Mouse (Mus musculus): Measurements from ENCODE around the gene Gm14190.
"Not testable (repeated sequence)": the region's sequence is repeated elsewhere in the genome, so short reads cannot be mapped to it uniquely, and the experiment has no call there.

The Gm14190 gene

GRCm38 (mm10) chr11:99690463-99690862 lies at the start of gene Gm14190:
Gm14190 (minus strand) TSS chr11:99690740.
- no peak for DNase-seq (ENCODE audit: low spot score)

- no peak for DNase-seq (ENCODE audit: low spot score)
Measured at GRCm38 (mm10) chr11:99734190-99734589, 43.6 kb upstream of the Gm14190 start, which contains the start of gene Gm14180. Gm14180 (minus strand) TSS chr11:99734290.

- DNase-seq (ENCODE audit: low spot score) = no peak
Measured at GRCm38 (mm10) chr11:99724061-99724460, 33.5 kb upstream of the Gm14190 start.

- DNase-seq (ENCODE audit: low spot score) = no peak
Measured at GRCm38 (mm10) chr11:99718759-99719158, 28.2 kb upstream of the Gm14190 start.

GRCm38 (mm10) chr11:99685235-99685634 lies 5.3 kb downstream of the Gm14190 start:
- not testable (repeated sequence) for DNase-seq (ENCODE audit: low spot score)

DNA sequence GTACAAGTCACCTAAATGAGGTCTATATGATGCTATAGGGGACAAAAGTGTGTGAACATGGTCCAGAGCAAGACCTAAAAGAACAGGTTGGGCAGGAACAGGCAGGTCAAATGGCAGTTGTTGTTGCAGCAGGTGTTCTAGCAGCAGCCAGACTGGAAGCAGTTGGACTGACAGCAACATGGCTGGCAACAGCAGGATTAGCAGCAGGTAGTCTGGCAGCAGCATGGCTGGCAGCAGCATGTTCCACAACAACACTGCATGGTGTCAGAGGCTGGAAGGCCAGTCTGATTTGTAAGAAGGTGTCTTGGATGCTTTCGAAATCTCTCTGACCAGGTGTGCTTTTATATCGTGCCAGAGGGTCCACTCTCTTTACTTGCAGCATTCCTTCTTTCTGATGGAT lies 7.1 kb downstream of the Gm14190 start:
- DNase-seq (ENCODE audit: low spot score) = no peak

- no peak for DNase-seq (ENCODE audit: low spot score)
Measured at GRCm38 (mm10) chr11:99665860-99666259, 24.7 kb downstream of the Gm14190 start, which contains the start of gene Krtap4-6. Krtap4-6 (minus strand) TSS chr11:99665960.

GRCm38 (mm10) chr11:99662802-99663201 lies 27.7 kb downstream of the Gm14190 start:
- DNase-seq (ENCODE audit: low spot score) = no peak

DNA sequence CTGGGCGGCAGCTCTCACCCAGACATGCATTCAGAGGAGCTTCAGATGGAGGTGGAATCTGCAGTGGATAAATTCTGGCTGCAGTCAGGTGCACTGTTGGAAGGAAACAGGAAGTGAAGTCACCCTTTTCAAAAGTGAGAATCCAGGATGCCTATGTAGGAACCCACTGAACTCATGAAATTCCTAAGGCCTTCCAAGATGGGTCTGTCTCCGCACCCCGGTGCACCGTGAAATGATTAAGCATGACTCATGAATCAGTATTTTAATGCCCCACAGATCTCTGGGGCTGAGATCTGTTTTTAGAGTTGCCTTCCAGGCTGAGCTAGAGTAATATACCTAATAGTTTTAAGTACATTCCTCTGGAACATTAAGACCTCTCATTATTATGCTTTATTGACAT lies 31.3 kb downstream of the Gm14190 start:
- no peak for DNase-seq (ENCODE audit: low spot score)

- DNase-seq (ENCODE audit: low spot score) = not testable (repeated sequence)
Measured at GRCm38 (mm10) chr11:99658467-99659010, 32.0 kb downstream of the Gm14190 start, which contains the start of gene Gm11563. Gm11563 (minus strand) TSS chr11:99658960.

- no peak for DNase-seq (ENCODE audit: low spot score)
Measured at GRCm38 (mm10) chr11:99657051-99657450, 33.5 kb downstream of the Gm14190 start.

DNA sequence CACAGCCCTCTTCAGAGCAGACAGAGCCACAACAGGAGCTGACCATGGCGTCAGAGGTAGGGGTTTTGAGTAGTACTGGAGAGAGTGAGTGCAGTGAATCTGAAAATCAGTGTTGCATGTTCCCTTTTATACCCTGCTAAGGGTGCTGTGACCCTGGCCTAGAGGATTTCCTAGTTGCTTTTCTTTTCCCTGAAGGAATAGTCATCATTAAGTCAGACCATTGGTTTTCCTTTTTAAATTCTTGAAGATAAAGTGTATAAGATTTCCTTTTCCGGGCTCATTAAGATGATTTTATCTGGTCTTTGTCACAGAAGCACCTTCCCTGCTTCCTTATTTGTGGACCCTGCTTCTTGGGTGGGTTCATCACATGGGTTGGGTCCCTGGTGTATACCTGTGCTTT lies 40.4 kb downstream of the Gm14190 start, which contains the start of gene Gm11555:
Gm11555 (minus strand) TSS at position 101 of the 400 bp plus-strand sequence.
- DNase-seq (ENCODE audit: low spot score) = no peak

- no peak for DNase-seq (ENCODE audit: low spot score)
Measured at GRCm38 (mm10) chr11:99646444-99646843, 44.1 kb downstream of the Gm14190 start.

DNA sequence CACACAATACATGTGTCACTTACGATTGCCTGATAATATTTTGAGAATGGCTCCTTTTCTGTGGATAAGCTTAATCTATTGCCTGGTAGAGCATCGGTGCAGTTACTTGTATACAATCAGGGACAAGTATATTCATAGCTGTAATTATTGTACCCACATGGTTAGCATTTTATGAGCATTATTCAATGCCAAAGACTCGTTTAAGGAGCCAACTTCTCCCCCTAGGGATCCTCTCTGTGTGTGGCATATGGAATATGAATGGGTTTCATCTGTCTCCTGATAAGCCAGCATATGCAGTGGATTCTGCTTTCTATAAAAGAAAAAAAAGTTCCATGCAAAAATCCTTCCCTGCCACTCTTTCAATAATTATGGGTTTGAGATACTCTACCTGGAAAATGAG lies 46.2 kb downstream of the Gm14190 start:
- DNase-seq (ENCODE audit: low spot score) = no peak

- not testable (repeated sequence) for DNase-seq (ENCODE audit: low spot score)
Measured at GRCm38 (mm10) chr11:99643635-99644139, 46.9 kb downstream of the Gm14190 start, which contains the start of gene Krtap4-7. Krtap4-7 (minus strand) TSS chr11:99644089.

GRCm38 (mm10) chr11:99640926-99641325 lies 49.6 kb downstream of the Gm14190 start:
- DNase-seq (ENCODE audit: low spot score) = no peak

All from ovary, postnatal 36 days (tissue).